Mouse (Mus musculus): Measurements from ENCODE around the gene Dgcr2. TPM values are rescaled to one million over a fixed set of nuclear protein-coding genes. Genes with fewer than 3 reads are reported as not detected.

Dgcr2 gene
- total RNA-seq (2022), result 100 to 1,000 TPM in 2 of 4 experiments, 10 to 100 TPM in 2; 97.2 to 104 (median 101) TPM

DNA sequence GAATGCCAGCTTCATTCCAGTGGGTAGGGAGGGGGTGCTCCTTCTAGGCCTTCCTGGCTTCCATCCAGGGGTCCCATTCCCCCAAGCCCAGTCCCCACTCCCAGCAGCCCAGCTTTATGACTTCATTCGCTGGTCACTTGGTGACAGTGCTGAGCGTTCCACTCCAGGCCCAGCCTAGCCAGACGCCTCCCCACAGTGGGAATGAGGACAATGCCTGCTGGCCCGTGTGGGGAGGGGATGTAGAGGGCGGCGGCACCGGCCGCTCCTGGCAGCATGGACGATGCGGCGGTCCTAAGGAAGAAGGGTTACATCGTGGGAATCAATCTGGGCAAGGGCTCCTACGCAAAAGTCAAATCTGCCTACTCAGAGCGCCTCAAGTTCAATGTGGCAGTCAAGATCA, at the start of gene Dgcr2, which contains the start of gene Tssk2:
Gene Dgcr2 (minus strand): TSS at position 101 of the 400 bp plus-strand sequence.
Gene Tssk2 (plus strand): TSS at position 176 of the 400 bp plus-strand sequence.
- no peak for DNase-seq (ENCODE audit: low spot score in 2 of 2)

DNA sequence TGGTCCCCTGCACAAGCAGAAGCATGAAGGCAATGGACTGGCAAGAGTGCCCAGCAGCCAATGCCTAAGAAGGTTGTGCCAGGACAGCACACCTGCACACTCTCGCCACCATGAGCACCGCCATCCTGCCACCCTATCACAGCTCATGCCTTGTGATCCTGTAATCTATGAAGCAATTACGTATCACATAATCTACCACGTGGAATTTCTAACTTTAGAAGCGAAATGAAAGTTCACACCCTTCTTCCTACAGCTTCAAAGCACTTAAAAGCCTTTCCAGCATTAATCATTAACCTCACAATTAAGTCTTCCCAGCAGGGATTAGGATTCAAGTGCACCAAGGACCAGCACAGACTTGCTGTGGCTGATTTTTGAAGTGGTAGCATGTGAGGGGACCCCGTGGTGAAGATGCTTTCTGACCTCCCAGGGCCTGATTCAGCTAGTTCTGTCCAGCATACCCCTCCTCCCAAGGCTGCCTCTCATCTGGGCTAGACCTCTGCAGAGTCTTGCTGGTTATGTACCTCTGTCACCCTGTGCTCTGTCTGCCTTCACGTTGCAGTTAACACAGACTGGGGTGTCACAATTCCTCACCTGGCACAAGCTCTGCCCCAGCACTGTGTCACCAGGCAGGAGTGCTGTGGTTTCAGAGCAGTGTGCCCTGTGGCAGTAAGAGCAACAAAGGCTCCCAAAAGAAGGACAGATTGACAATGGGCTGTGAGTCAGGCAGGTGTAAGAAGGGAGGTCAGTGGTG, 46.9 kb upstream of the Dgcr2 start:
- DNase-seq (ENCODE audit: low spot score in 2 of 2), result no peak

DNA sequence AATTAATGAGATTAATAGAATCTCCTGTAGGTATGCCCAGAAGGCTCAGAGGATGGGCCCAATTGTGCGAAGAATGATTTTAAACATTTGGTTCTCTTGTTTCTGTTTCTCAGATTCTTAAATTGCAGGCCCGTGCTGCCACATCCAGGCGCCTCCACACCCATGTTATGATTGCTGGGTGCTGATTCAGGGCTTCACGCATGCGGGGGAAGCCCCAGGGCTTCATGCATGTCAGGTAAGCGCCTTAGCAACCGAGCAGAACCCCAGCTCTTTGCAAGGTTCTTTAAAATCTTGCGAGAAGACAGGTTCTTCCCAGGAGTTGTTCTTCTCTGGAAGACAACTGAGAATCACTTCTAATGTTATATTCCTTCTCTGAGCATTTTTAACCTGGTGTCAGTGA, 45.1 kb upstream of the Dgcr2 start:
- DNase-seq (ENCODE audit: low spot score in 2 of 2), result no peak

DNA sequence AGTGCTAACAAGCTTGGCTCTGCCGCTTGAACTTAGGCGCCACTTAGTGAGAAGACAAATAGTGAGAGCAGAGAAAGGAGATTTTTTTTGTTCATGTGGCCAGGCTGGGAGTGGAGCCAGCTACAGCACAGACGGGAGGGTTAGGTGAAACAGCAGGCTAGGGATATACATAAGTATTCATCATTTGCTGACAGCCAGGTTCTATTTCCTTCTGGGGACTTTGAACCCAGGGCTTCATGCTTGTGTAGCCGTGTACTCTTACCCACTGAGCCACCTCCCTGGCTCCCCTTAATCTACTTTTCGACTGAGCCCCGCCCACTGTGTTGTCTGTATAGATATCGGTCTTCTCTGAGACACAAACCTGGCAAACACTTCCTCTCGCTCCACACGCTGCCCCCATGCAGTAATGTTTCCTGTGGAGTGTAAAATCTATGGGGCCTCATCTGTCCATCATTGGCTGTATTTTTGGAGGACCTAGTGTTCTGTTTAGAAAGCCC, 40.9 kb upstream of the Dgcr2 start:
- DNase-seq (ENCODE audit: low spot score in 2 of 2), result no peak

DNA sequence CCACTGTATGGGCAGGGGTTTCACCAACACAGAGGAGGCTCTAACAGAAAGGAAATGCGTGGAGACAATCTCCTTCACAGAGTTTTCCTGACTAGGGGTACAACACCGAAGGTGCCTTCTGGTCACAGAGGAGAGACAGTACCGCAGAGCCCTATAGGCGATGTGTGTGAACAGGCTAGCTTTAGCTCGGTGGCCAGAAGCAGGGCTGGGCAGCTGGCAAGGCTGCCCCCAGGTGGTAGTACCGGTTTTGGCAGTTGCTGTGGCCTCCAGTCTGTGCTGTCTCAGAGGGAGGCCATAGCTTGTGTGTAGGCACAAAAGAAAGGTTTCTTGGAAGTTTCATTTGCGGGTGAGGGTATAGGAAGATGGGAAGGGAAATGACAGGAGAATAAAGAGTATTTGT, 40.5 kb upstream of the Dgcr2 start:
- no peak for DNase-seq (ENCODE audit: low spot score in 2 of 2)

DNA sequence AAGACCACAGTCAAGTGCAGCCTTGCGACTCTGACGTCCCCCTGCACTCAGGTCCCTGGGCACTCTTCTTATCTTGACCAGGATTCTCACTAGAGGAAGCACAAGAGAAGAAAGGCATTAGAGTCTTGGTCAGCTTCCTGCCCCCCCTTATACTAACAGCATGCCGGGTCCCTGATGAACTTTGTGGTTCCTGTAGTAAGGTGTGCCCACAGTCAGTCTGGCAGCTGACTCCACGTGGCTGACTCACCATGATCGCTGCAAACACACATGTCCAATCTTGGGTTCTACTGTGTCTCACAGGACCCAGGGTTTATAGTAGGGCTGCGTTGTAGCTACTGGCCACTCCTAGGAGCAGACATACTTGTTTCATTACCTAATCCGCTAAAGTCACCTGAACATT, 39.8 kb upstream of the Dgcr2 start:
- no peak for DNase-seq (ENCODE audit: low spot score in 2 of 2)

DNA sequence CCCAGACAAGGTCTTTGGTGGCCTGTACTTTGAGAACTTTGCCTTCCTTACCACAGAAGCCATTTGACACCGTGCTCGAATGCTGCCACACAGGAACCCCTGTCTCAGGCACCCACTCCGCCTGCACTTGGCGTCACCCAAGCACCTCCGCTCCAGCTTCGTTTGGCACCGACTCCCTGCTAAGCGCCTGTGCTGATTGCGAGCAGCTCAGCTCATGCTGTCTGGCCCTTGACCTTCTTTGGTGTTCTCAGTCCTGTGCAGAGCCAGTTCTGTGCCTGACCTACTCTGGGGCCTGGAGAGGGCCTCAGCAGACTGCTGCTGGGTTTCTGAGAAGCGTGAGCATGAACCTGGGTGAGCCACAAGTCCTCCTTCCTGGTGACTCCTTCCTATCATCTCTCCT, 38.4 kb upstream of the Dgcr2 start:
- no peak for DNase-seq (ENCODE audit: low spot score in 2 of 2)

DNA sequence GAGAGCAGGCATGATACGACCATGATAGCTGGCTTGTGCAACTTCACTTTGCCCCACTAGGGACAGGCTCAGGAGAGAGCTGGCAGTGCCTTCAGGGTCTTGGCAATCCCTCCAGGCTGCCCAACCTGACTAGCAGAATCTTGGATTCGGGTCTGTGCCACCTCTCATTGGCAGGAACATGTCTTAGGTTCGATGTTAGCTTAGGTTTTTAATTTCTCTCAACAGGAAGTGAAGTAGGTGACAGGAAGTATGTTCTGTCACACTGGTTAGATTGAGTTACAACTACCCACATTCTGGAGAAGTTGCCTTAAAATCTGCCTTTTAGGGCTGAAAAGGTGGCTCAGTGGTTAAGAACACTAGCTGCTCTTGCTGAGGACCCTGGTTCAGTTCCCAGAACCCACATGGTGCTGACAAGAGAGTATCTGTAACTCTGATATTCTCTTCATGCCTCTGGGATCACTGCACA, 36.1 kb upstream of the Dgcr2 start:
- no peak for DNase-seq (ENCODE audit: low spot score in 2 of 2)

DNA sequence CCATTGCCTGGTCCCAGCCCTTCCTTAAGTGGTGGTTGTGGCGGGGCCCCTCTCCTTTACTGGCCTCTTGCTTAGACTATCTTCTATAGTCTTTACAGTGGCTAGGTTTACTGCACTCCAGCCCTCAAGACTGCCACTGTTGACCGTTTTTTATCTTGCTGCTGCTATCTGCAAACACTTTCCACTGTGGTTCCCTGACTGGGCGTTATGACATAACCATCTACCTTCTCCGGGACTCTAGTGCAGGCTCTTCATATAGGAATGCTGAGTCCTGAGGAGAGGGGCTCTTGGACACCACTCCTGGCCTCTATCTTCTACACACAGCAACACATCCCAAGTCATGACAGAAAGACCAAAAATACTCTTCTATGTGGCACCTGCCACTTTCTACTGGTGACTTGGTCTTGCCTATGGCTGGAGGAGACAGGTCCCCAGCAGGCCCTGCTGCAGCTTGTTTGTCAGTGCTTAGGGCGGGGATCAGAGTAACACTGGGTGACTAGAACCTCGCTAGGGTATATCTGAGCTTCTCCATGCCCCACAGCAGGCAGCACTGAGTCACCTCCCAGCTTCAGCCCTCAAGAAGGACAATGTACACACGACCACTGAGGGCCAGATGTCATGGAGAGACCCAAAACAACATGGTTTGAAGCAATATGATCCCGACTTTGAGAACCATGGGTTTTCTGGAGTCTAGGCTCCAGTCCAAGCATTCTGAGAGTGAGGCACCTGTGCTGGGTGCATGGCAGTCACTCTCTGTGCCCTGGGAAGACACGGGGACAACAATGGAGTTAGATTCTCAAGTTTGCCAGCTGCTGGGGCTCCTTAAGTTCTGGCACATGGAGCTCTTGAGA, 35.5 kb upstream of the Dgcr2 start:
- DNase-seq (ENCODE audit: low spot score in 2 of 2), result no peak

DNA sequence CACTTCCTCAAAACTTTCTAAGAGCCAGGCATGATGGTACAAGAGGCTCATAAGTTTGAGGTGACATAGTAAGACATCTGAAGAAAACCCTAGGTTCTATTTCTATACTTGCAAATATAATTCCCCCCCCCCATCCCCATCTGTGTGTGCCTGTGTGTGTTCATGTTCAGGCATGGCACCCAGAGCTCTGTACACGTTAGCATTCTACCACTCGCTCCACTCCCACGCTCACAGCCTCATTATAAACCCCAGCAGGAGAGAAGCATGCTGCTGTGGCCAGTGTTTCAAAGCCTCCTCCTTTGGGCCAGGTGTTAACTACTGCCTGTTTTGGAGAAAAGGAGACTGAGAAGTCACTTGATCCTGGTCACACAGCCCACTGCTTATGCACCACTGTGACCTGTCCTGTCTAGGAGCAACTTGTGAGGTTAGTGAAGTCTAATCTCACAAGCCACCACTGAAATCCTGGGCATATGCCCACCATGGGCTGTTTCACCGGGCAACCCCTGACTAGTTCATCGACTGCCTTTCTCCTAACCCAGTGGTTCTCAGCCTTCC, 33.6 kb upstream of the Dgcr2 start:
- no peak for DNase-seq (ENCODE audit: low spot score in 2 of 2)

DNA sequence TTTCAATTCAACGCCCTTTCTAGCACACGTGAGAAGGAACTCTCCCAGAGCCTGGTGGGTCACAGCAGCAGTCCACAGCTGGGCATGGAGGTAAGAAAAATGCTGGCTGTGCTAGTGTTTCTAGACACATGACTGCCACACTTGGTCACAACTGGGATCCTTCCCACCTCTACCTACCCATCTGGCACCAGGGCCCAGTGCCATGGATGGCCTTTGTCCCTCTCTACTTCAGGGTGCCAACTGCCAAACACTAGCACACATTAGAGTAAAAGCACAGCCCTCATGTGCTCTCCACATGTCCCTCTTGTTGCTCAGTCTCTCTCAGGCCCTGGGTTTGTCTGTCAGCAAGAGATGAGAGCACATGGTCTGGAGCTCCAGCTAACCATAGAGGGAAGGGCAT, 31.3 kb upstream of the Dgcr2 start:
- no peak for DNase-seq (ENCODE audit: low spot score in 2 of 2)

DNA sequence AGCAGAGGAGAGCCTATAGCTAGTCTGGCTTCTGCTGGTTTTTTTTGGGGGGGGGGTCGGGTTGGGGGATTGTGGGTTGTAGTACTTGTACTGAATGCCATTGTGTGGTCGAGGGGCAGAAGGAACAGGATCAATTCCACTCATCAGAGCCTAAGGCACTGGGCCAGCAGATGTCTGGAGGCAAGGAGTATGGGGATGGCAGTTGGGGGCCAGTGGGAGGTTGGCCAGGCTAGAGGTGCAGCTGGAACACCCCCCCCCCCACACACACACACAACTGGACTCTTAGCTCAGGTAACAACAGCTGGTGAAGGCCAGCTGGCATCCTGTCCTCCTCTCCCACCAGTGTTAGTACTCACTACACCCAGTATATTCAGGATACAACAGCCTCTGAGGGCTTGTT, 30.8 kb upstream of the Dgcr2 start:
- no peak for DNase-seq (ENCODE audit: low spot score in 2 of 2)

DNA sequence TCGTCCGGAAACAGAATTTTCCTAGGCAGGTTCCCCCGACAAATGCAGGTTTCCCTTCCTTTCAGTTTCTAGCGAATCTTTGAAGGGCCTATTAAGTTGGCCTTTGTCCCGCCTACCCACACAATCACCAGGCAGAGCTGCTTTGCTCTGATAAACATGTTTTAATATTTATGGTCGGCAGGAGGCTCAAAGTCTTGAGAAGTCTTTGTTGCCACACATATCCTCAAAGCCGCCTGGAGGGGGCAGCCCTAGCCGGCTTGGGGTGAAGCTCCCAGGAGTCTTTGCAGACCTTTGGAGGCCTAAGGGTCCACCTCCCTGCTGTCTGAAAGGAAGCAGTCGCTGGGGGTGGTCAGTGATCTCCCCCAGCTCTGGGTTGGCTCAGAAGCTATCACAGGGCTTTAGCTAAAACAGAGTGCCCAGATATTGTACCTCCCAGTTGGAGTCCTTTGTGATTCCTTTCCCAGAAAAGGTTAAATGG, 30.3 kb upstream of the Dgcr2 start:
- DNase-seq (ENCODE audit: low spot score in 2 of 2), result peak in 1 of 2 experiments; percentile 39

DNA sequence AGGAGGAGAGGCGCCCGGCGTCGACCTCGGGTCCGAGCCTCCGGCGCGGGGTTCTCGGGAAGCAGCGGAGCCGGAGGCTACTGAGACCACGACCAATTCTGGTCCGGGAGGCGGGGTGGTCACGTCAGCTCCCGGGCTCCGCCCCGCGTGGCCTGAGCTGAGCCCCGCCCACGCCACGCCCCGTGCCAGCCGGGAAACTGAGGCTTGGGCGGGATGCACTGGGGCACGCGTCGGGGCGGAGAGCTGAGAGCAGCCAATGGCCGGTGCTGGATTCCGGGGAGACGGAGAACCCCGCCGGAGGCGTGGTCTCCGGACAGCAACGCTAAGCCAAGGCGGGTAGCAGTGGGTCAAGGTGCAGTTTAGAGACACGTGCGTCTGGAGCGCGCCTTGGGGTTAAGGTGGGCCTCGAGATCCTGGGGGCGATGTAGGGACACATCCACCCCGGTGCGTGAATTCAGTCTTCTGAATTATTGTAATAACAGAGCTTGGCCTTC, 29.8 kb upstream of the Dgcr2 start, which contains the start of gene Slc25a1:
Gene Slc25a1 (minus strand): TSS at position 133 of the 494 bp plus-strand sequence.
- peak; percentile 66 to 89 for DNase-seq (ENCODE audit: low spot score in 2 of 2)

DNA sequence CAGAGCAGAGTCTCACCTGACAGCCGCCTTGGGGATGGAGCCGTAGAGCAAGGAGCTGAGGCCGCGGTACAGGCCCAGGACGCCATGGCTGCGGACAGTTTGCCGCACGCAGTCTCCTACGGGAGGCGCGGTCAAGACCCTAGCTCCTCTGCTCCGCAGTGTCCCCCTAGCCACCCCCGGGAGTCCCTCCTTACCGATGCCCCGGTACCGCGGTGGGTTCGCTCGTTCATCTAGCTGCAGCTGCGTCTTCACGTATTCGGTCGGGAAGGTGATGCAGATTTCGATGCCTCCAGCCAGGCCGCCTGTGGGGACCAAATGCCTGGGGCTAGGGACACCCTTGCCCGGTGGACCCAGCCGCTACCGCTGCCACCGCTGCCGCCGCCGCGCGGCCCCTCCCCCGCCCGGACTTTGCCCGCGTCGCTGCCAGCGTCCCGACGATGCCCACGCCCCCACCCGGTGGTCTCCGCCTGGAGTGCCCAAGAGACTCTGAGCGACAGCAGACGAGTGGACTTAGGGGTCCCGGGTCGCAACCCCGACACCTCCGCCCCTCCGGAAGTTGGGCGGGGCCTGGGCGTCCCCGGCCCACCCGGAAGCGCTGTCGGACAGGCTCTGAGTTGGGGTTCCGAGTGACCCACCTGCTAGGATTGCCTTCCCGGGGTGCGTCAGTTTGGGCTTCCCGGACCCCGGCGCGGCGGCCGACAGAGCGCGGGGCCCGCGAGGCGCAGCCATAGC, 29.2 kb upstream of the Dgcr2 start:
- no peak for DNase-seq (ENCODE audit: low spot score in 2 of 2)

DNA sequence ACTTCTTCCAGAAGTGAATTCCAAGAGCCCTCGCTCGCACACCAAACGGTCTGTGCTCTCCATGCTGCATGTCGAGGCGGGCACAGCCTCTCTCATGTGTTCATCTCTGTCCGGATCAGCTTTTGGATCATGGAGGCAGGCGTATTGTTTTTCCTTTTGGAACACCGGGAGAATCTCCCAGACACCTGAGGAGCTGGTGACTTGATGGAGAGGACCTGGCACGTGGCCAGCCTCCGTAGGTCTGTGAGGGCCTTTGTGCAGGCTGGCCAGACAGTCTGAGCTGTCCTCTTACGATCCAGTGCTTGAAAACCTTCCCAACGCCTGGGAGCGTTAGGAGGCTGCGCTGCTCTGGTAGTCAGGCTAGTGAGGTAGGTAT, 23.8 kb upstream of the Dgcr2 start:
- DNase-seq (ENCODE audit: low spot score in 2 of 2), result no peak

DNA sequence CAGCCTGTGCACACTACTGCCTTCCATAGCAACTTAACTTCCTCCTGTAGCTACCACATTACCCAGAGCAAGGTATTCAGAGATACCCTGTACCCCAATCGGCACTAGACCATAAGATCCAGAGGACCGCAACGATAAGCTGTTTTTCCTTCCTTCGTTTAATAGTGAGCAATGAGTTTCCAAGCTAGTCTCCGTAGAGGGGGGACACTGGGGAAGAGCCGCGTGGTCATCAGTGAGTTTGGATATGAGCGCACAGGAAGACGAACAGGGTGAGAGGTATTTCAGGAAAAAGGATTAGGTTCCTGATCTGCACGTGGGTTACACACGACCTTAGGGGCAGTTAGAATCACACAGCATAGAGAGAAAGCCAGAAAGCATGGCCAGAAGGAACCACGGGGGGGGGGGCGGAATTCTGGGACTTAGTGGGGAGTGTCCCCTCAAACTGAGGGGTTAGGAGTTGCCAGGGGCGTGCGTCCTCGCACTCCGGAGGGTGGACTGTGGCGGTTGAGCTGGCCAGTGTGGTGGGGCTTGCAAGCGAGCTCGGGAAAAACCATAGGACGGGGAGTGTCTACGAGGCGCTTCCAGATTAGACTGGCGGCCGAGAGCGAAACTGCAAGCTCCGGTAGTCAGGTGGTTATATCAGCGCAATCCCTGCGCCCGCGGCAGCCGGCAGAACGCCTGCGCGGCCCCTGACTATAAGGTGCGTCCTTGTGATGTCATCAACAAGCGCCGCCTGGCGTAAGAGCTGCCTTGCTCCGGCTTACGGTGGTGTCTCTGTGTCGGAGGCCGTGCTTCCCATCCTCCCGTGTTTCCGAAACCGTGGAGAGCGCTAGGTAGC, 23.2 kb upstream of the Dgcr2 start:
- DNase-seq (ENCODE audit: low spot score in 2 of 2), result peak; percentile 92 to 96

DNA sequence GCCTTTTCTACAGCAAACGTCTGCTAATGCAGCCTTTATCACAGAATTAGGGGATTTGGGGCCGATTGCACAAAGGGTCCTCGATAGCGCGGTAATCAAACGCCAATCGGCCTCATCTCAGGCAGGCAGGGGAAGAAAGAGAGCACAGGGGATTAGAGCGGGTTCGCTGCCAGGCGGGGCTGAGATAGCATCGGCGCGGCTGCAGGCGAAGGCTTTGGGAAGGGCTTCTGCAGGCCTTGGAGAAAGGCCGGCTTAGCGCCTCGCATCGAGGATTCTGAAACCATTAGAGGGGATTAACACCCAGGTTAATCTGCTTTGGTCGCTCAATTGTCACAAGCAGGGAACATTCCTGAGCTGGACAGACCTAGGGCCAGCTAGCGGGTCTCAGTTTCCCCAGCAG, 22.2 kb upstream of the Dgcr2 start:
- no peak for DNase-seq (ENCODE audit: low spot score in 2 of 2)

DNA sequence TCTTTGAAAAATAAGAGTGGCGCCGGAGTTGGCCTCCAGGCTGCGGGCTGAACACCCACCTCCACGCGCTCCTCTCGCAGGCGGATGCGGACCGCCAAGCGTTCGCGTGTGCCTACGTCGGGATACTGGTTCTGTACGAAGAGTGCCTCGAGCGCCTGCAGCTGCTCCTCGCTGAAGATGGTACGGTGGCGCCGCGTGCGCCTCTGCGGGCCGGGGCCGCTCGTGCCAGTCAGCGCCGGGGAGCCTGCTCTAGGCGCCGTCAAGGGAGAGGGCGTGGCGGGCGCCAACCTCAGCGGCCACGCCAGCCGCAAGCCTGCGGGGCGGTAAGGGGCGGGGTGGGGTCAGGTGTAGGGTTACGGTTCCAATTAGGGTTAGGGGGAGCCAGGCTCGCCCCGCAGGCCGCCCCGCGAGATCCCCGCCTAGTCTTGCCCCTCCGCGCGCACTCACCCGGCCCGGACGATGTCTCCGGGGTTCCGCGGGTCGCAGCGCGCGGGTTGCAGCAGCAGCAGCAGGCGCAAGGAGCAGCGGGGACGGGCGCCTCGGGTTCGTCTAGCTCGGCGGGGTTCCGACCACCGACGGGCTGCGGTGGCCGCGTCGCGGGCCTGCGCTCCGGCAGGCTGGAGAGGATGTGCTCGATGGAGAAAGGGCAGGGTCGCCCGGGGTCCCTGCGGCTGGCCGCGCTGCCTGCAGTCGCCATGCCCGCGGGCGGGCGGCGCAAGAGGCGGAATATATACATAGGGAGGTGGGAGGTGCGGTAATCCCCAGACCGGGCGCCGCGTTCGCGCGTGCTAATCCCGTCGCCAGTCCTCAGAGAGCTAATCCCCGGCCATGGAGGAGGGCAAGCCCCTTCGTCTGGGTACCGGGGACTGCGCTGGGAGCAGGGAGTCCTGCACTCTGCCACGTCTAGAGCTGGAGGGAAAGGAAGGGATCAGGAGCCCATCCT, 16.2 kb upstream of the Dgcr2 start, which contains the start of gene Gsc2:
Gene Gsc2 (minus strand): TSS at position 753 of the 943 bp plus-strand sequence.
- DNase-seq (ENCODE audit: low spot score in 2 of 2), result no peak

All from left cerebral cortex, adult 8-10 months (tissue).